Mouse (Mus musculus) MEL (cell line): Measurements from ENCODE around the gene Cry2. TPM values are rescaled to one million over a fixed set of nuclear protein-coding genes. Genes with fewer than 3 reads are reported as not detected.

Experiments
- DNase-seq: peaks from one replicate; pipeline ENCODE4 v3.0.0; 2011; ENCODE audit warnings: low read depth, low spot score
- H3K27ac ChIP-seq: 2 replicates; pipeline ENCODE4 v1.5.1; 2012; ENCODE audit warnings: low read depth, mild to moderate bottlenecking, control low read depth, low read length, moderate library complexity; ENCODE audit not compliant: control insufficient read depth
- H3K27me3 ChIP-seq, 2 experiments: fragments of 150-350 bp in 1 of 2; sonication (generic) in 1 of 2; 2 replicates each; pipeline ENCODE4 v1.6.1; 2012; ENCODE audit warnings: low read length in 2 of 2, mild to moderate bottlenecking in 2 of 2, improper control_type of control experiment in 1 of 2, moderate library complexity in 1 of 2; ENCODE audit not compliant: insufficient read depth in 2 of 2, control insufficient read depth in 1 of 2
- H3K36me3 ChIP-seq, 2 experiments: 2 replicates each; pipeline ENCODE4 v1.6.1; 2012 to 2014; ENCODE audit warnings: low read length in 2 of 2, improper control_type of control experiment in 1 of 2, inconsistent platforms in 1 of 2, mild to moderate bottlenecking in 1 of 2; ENCODE audit not compliant: insufficient read depth in 2 of 2, control insufficient read depth in 1 of 2
- H3K4me1 ChIP-seq, 2 experiments: fragments of 150-350 bp in 1 of 2; sonication (generic) in 1 of 2; 2 replicates each; pipeline ENCODE4 v1.6.1; 2012; ENCODE audit warnings: low read length in 2 of 2, improper control_type of control experiment in 1 of 2, mild to moderate bottlenecking in 1 of 2; ENCODE audit not compliant: insufficient read depth in 2 of 2, control insufficient read depth in 1 of 2
- H3K4me3 ChIP-seq, 2 experiments: fragments of 150-350 bp in 1 of 2; sonication (generic) in 1 of 2; 2 replicates each; pipeline ENCODE4 v1.5.1; 2012; ENCODE audit warnings: low read depth in 2 of 2, low read length in 2 of 2, mild to moderate bottlenecking in 2 of 2, moderate library complexity in 2 of 2, control low read depth in 1 of 2, improper control_type of control experiment in 1 of 2; ENCODE audit not compliant: control insufficient read depth in 1 of 2, insufficient read depth in 1 of 2
- H3K79me2 ChIP-seq: 2 replicates; pipeline ENCODE4 v1.6.1; 2012; ENCODE audit warnings: mild to moderate bottlenecking, low read length, moderate library complexity; ENCODE audit not compliant: control insufficient read depth, poor library complexity, insufficient read depth
- H3K9ac ChIP-seq: 2 replicates; pipeline ENCODE4 v1.6.1; 2012; ENCODE audit warnings: low read depth, mild to moderate bottlenecking, control low read depth, low read length, moderate library complexity; ENCODE audit not compliant: control insufficient read depth, poor library complexity, severe bottlenecking
- H3K9me3 ChIP-seq: fragments of 150-350 bp; sonication (generic); replicated peaks from 2 replicates; pipeline ENCODE4 v1.6.1; 2012; ENCODE audit warnings: mild to moderate bottlenecking, low read length, improper control_type of control experiment, moderate library complexity; ENCODE audit not compliant: insufficient read depth
- BHLHE40 ChIP-seq: IDR thresholded peaks from 2 replicates; pipeline ENCODE4 v1.6.1; 2012; ENCODE audit warnings: low read depth, mild to moderate bottlenecking, inconsistent platforms, low read length, improper control_type of control experiment, borderline replicate concordance
- CTCF ChIP-seq, 3 experiments: IDR thresholded peaks in 2 of 3; conservative IDR thresholded peaks in 1 of 3; 2 replicates each; pipeline ENCODE4 v1.5.1; 2011 to 2012; ENCODE audit warnings: low read length in 3 of 3, low read depth in 2 of 3, mild to moderate bottlenecking in 2 of 3, improper control_type of control experiment in 1 of 3, inconsistent platforms in 1 of 3, mixed read lengths in 1 of 3, moderate library complexity in 1 of 3; ENCODE audit not compliant: control insufficient read depth in 1 of 3, insufficient read depth in 1 of 3, poor library complexity in 1 of 3, severe bottlenecking in 1 of 3
- E2F4 ChIP-seq: IDR thresholded peaks from 2 replicates; pipeline ENCODE4 v1.6.1; 2011; ENCODE audit warnings: low read depth, low read length, improper control_type of control experiment, borderline replicate concordance
- EP300 ChIP-seq, 2 experiments: IDR thresholded peaks; 2 replicates each; pipeline ENCODE4 v1.6.1; 2011; ENCODE audit warnings: improper control_type of control experiment in 2 of 2, low read length in 2 of 2, low read depth in 1 of 2, mild to moderate bottlenecking in 1 of 2
- ETS1 ChIP-seq: IDR thresholded peaks from 2 replicates; pipeline ENCODE4 v1.6.1; 2012; ENCODE audit warnings: low read depth, mild to moderate bottlenecking, inconsistent platforms, low read length, improper control_type of control experiment, moderate library complexity
- GABPA ChIP-seq: IDR thresholded peaks from 2 replicates; pipeline ENCODE4 v1.6.1; 2012; ENCODE audit warnings: low read depth, mild to moderate bottlenecking, inconsistent platforms, low read length, improper control_type of control experiment, moderate library complexity
- GATA1 ChIP-seq: IDR thresholded peaks from 2 replicates; pipeline ENCODE4 v1.6.1; 2011; ENCODE audit warnings: low read depth, low read length, improper control_type of control experiment
- HCFC1 ChIP-seq: IDR thresholded peaks from 2 replicates; pipeline ENCODE4 v1.6.1; 2012; ENCODE audit warnings: low read depth, mild to moderate bottlenecking, inconsistent platforms, low read length, improper control_type of control experiment, moderate library complexity
- JUND ChIP-seq: IDR thresholded peaks from 2 replicates; pipeline ENCODE4 v1.6.1; 2011; ENCODE audit warnings: low read depth, mild to moderate bottlenecking, improper control_type of control experiment, low read length
- MAFK ChIP-seq: IDR thresholded peaks from 2 replicates; pipeline ENCODE4 v1.6.1; 2011; ENCODE audit warnings: low read depth, mild to moderate bottlenecking, low read length, improper control_type of control experiment, borderline replicate concordance
- MAX ChIP-seq: IDR thresholded peaks from 2 replicates; pipeline ENCODE4 v1.6.1; 2011; ENCODE audit warnings: low read length, improper control_type of control experiment
- MAZ ChIP-seq: IDR thresholded peaks from 2 replicates; pipeline ENCODE4 v1.6.1; 2012; ENCODE audit warnings: low read depth, mild to moderate bottlenecking, inconsistent platforms, low read length, improper control_type of control experiment
- MEF2A ChIP-seq: IDR thresholded peaks from 2 replicates; pipeline ENCODE4 v1.6.1; 2014; ENCODE audit warnings: low read depth, mild to moderate bottlenecking, inconsistent platforms, low read length, improper control_type of control experiment; ENCODE audit not compliant: poor library complexity, insufficient replicate concordance, severe bottlenecking; ENCODE audit errors: extremely low read depth
- MYB ChIP-seq: IDR thresholded peaks from 2 replicates; pipeline ENCODE4 v1.6.1; 2011; ENCODE audit warnings: mild to moderate bottlenecking, low read depth, low read length, improper control_type of control experiment
- MYC ChIP-seq: IDR thresholded peaks from 2 replicates; pipeline ENCODE4 v1.6.1; 2011; ENCODE audit warnings: low read depth, mild to moderate bottlenecking, low read length, improper control_type of control experiment, moderate library complexity
- NELFE ChIP-seq: IDR thresholded peaks from 2 replicates; pipeline ENCODE4 v1.6.1; 2011; ENCODE audit warnings: low read depth, low read length, improper control_type of control experiment
- NRF1 ChIP-seq: IDR thresholded peaks from 2 replicates; pipeline ENCODE4 v1.6.1; 2014; ENCODE audit warnings: low read depth, mild to moderate bottlenecking, inconsistent platforms, low read length, improper control_type of control experiment, moderate library complexity; ENCODE audit not compliant: poor library complexity, insufficient read depth, severe bottlenecking
- POLR2A ChIP-seq, 2 experiments: IDR thresholded peaks; 2 replicates each; pipeline ENCODE4 v1.6.1; 2011 to 2012; ENCODE audit warnings: low read length in 2 of 2, mild to moderate bottlenecking in 2 of 2, control low read depth in 1 of 2, improper control_type of control experiment in 1 of 2, low read depth in 1 of 2, moderate library complexity in 1 of 2; ENCODE audit not compliant: control insufficient read depth in 1 of 2, insufficient read depth in 1 of 2, poor library complexity in 1 of 2
- POLR2AphosphoS2 ChIP-seq: IDR thresholded peaks from 2 replicates; pipeline ENCODE4 v1.6.1; 2011; ENCODE audit warnings: low read length, improper control_type of control experiment
- POLR2AphosphoS5 ChIP-seq: IDR thresholded peaks from 2 replicates; pipeline ENCODE4 v1.6.1; 2012; ENCODE audit warnings: low read depth, borderline replicate concordance, mild to moderate bottlenecking, inconsistent platforms, low read length, moderate library complexity, mixed read lengths
- RAD21 ChIP-seq: IDR thresholded peaks from 2 replicates; pipeline ENCODE4 v1.6.1; 2011; ENCODE audit warnings: mild to moderate bottlenecking, low read depth, low read length, improper control_type of control experiment
- RCOR1 ChIP-seq: IDR thresholded peaks from 2 replicates; pipeline ENCODE4 v1.6.1; 2012; ENCODE audit warnings: low read depth, mild to moderate bottlenecking, inconsistent platforms, low read length, improper control_type of control experiment
- SIN3A ChIP-seq: IDR thresholded peaks from 2 replicates; pipeline ENCODE4 v1.6.1; 2012; ENCODE audit warnings: low read length, improper control_type of control experiment, inconsistent platforms
- TAL1 ChIP-seq: IDR thresholded peaks from 2 replicates; pipeline ENCODE4 v1.6.1; 2012; ENCODE audit warnings: mild to moderate bottlenecking, inconsistent platforms, low read length, moderate library complexity, mixed read lengths
- TBP ChIP-seq: IDR thresholded peaks from 2 replicates; pipeline ENCODE4 v1.8.0; 2011; ENCODE audit warnings: low read depth, low read length, improper control_type of control experiment
- TCF12 ChIP-seq: IDR thresholded peaks from 2 replicates; pipeline ENCODE4 v1.6.1; 2014; ENCODE audit warnings: low read depth, mild to moderate bottlenecking, inconsistent platforms, low read length, improper control_type of control experiment, moderate library complexity
- UBTF ChIP-seq: IDR thresholded peaks from 2 replicates; pipeline ENCODE4 v1.6.1; 2012; ENCODE audit warnings: low read depth, mild to moderate bottlenecking, inconsistent platforms, low read length, improper control_type of control experiment, moderate library complexity, borderline replicate concordance; ENCODE audit not compliant: insufficient read depth
- USF1 ChIP-seq: IDR thresholded peaks from 2 replicates; pipeline ENCODE4 v1.6.1; 2014; ENCODE audit warnings: low read depth, mild to moderate bottlenecking, inconsistent platforms, low read length, improper control_type of control experiment, moderate library complexity
- ZKSCAN1 ChIP-seq: IDR thresholded peaks from 2 replicates; pipeline ENCODE4 v1.6.1; 2012; ENCODE audit warnings: low read depth, mild to moderate bottlenecking, inconsistent platforms, low read length, improper control_type of control experiment, moderate library complexity
- ZMIZ1 ChIP-seq: IDR thresholded peaks from 2 replicates; pipeline ENCODE4 v1.6.1; 2012; ENCODE audit warnings: low read depth, mild to moderate bottlenecking, inconsistent platforms, low read length, improper control_type of control experiment, moderate library complexity
- ZNF384 ChIP-seq: IDR thresholded peaks from 2 replicates; pipeline ENCODE4 v1.6.1; 2012; ENCODE audit warnings: low read depth, mild to moderate bottlenecking, inconsistent platforms, low read length, improper control_type of control experiment
- polyA plus RNA-seq, 2 experiments: library from polyadenylated mRNA; stranded (reverse) in 1 of 2; unstranded in 1 of 2; fragments of >175 nt in 1 of 2; fragments of >200 nt in 1 of 2; gene quantifications; 2 replicates each; pipeline versions ENCODE4 v1.2.1 to v1.2.4; 2012; ENCODE audit warnings: low replicate concordance in 2 of 2, low read depth in 1 of 2; ENCODE audit not compliant: insufficient read length in 2 of 2, insufficient read depth in 1 of 2, missing spikeins in 1 of 2
- total RNA-seq: library from RNA; depleted of rRNA; stranded (reverse); fragments of 300-350 nt; gene quantifications from 2 replicates; pipeline ENCODE4 v1.2.3, GENCODE M21; 2012

The Cry2 gene
- total and polyA plus RNA-seq, 3 experiments = 13.3 to 36.2 TPM; not detected in 1

DNA sequence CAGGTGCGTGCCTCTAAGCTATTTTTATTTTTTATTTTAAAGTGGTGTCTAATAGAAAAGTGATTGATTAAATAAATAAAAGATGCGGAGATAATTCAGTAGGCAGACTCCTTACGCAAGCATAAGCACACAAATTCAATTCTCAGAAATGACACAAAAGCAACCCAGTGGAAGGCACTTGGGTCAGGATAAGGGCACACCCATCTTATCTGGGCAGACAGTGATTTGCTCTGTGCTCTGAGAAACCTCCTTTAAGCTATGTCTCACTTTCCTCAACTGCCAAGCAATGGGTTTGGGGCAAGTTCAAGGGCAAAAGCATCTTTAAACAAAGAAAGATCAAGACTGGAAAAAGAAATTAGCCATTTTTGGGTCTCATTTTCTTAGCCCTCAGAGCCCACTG is 17.3 kb upstream of the Cry2 start:
- DNase-seq = peak; percentile 65
- TF ChIP-seq ZMIZ1 (no peak), UBTF (no peak), POLR2AphosphoS5 (no peak), MAX (no peak), E2F4 (no peak), NELFE (no peak), POLR2A (IDR thresholded peaks at IDR 0.05; ENCODE audit: control insufficient read depth in 1 of 2, insufficient read depth in 1 of 2, low read depth in 1 of 2, low read length in 2 of 2, poor library complexity in 1 of 2) (no peak), JUND (no peak), MAFK (no peak), TCF12 (peak; percentile 46), TBP (no peak), MYB (no peak), GABPA (no peak), SIN3A (no peak), USF1 (no peak), EP300 (IDR thresholded peaks at IDR 0.05; ENCODE audit: low read depth in 1 of 2, low read length in 2 of 2) (peak; percentile 30 to 78; a peak in 2 of 4 replicates), NRF1 (no peak), RCOR1 (peak; percentile 99), GATA1 (peak; percentile 88), ZNF384 (no peak), MYC (no peak), ZKSCAN1 (no peak), MAZ (no peak), RAD21 (no peak), MEF2A (no peak), TAL1 (peak; percentile 58), ETS1 (peak; percentile 34; the same call in 1 of the 2 replicates), BHLHE40 (no peak), CTCF (IDR thresholded peaks at IDR 0.05 in 2 of 3, conservative IDR thresholded peaks at IDR 0.05 in 1 of 3; ENCODE audit: control insufficient read depth in 1 of 3, insufficient read depth in 1 of 3, low read depth in 2 of 3, low read length in 3 of 3, poor library complexity in 1 of 3, severe bottlenecking in 1 of 3) (no peak), POLR2AphosphoS2 (no peak), HCFC1 (no peak)
- H3K36me3 ChIP-seq = peaks cover 4 to 29% of the 10 kb centered on the region in 2 experiments; a peak in 3 of 4 replicates
- H3K9me3 ChIP-seq = no peaks in the 10 kb centered on the region
- H3K4me1 ChIP-seq = peaks cover 3 to 32% of the 10 kb centered on the region in 2 experiments
- no peak overlapping the region for H3K9ac ChIP-seq
- H3K27me3 ChIP-seq = no peaks in the 10 kb centered on the region
- peaks cover 6% of the 10 kb centered on the region for H3K79me2 ChIP-seq
- no peak overlapping the region for H3K4me3 ChIP-seq
- H3K27ac ChIP-seq = no peak overlapping the region
